Mouse (Mus musculus) 3T3-L1 (cell line): ENCODE results near the gene Slc4a1.

Experiments
- DNase-seq: peaks from one replicate; pipeline ENCODE4 v3.0.0-alpha.2; 2015; ENCODE audit warnings: low read depth, low spot score

Gene Slc4a1

DNA sequence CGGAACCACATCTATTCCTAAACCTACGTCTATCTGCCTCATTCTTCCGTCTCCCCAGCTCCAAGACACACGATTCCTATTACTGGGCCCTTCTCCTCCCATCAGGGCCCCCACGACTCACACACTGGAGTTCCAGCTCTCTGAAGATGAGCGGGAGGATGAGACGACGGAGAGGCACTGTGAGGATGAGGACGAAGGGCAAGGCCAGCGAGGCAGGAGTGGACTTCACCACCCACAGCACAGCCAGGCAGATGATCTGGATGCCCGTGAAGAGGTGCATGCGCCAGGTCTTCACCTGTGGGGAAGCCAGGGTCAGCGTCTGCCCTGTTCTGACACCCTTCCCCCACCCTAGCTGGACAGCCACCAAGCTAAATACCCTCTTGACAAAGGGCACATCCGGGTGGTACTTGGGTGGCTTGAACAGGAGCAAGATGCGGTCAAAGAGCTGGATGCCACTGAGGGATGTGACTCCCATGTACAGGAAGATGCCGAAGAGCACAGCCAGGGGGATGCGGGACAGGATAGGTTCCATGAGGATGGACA, 15.0 kb downstream of the Slc4a1 start:
- no peak for DNase-seq

GRCm38 (mm10) chr11:102350416-102350815, 15.6 kb downstream of the Slc4a1 start:
- DNase-seq, result no peak

GRCm38 (mm10) chr11:102349189-102349954, 16.6 kb downstream of the Slc4a1 start:
- DNase-seq, result no peak

GRCm38 (mm10) chr11:102348771-102349170, 17.2 kb downstream of the Slc4a1 start:
- no peak for DNase-seq

DNA sequence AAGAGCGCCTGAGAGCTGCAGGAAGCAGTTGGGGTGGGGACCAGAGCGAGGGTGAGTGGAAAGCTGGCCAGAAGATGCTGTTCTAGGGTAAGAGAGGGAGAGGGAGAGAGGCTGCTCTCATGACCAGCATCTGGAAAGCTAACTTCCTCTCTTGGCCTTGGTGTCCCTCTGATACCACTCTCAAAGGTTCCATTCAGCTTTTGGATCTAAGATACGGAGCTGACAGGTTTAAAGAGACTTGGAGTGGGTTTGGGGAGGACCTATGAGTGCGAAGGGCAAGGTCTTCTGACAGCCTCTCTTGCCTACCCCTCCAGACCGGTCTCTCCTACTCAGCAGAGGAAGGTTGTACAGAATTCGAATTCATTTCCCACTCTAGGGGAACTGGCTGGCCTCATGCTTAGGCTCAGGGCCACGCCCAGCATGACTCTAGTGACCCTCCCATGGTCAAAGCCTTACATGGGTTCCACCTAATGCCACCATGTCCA, 17.9 kb downstream of the Slc4a1 start:
- DNase-seq, result no peak

- DNase-seq, result no peak
Measured at GRCm38 (mm10) chr11:102347683-102348082, 18.3 kb downstream of the Slc4a1 start.

DNA sequence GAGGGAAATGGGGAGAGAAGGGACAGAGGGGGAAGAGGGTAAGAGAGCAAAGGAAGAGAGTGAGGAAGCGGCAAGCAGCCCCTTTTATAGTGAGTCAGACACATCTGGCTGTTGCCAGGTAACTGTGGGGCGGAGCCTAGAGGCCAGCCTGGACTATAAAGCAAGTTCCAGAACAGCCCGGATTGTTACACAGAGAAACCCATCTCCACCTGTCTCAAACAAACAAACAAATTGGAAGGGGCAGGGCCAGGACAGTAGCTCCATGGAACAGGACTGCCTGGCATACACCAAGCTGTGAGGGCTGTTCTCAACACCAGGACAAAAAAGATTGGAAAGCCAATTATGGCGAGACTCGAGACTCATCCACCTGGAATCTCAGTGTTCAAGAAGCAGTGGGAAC, 19.1 kb downstream of the Slc4a1 start:
- peak; percentile 19 for DNase-seq

DNA sequence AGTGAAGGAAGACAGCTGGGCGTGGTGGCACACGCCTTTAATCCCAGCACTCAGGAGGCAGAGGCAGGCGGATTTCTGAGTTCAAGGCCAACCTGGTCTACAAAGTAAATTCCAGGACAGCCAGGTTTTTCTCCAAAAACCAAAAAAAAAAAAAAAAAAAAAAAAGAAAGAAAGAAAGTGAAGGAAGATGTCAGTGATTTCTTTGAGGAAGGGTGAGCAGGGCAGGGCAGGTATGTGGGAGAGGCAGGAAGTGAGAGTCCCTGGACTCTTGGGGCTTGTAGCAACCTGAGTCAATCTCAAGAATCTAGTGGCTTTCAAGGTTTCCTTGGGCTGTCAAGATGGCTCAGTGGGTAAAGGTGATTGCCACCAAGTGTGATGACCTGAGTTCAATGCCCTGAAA, 21.5 kb downstream of the Slc4a1 start:
- no peak for DNase-seq

DNA sequence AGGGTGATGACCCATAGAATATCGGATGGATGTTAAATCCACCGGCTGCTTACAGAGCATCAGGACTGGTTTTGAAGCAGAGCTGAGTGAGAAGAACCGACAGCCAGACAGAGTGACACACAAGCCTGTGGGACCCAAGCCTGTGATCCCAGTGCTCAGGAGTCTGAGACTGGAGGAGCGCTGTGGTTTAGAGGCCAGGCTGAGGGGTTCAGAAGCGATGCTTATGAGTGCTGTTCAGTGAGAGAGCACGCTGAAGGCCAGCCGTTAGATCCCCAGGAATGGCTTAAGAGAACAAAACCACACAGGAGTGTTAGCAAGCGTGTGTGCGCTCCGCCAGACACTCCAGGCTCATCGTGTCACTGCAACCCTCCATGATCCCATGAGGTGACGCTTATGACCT, 23.3 kb downstream of the Slc4a1 start:
- no peak for DNase-seq

DNA sequence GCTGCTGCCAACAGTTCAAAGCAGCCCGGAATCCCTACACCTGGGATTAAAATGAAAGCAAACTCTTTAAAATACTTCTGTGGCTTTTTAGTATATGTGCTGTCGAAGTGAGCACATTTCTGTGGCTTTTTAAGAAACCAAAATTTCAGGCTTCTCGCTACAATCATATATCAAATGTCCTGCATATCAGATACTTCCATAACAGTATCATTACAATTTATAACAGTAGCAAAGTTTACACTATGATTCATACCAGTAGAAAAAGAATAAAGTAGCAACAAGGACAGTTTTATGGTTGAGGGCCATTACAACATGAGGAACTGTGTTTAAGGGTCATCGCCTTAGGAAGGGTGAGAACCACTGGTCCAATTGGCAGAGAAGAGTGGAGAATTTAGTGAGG, 24.9 kb downstream of the Slc4a1 start:
- DNase-seq, result no peak

- DNase-seq, result no peak
Measured at GRCm38 (mm10) chr11:102339624-102340023, 26.4 kb downstream of the Slc4a1 start.

- no peak for DNase-seq
Measured at GRCm38 (mm10) chr11:102339195-102339594, 26.8 kb downstream of the Slc4a1 start.

DNA sequence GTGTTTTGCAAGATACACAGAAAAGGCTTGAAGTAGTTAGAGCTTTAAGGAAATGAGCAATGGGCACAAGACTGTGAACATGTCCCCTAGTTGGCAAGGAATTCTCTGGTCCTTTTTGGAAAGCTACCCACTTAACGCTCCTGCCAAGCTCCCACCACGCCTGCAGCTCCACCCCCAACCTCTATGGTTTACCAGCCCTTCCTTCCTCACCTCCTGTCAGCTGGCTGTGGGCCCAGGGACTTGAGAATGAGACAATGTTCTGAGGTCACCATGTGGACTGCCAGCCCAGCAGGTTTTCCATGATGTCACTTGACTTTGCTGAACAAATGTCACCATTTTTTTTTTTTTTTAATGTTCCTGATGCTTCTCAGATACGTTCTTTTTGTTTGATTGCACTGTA, 27.4 kb downstream of the Slc4a1 start:
- DNase-seq, result peak; percentile 87

DNA sequence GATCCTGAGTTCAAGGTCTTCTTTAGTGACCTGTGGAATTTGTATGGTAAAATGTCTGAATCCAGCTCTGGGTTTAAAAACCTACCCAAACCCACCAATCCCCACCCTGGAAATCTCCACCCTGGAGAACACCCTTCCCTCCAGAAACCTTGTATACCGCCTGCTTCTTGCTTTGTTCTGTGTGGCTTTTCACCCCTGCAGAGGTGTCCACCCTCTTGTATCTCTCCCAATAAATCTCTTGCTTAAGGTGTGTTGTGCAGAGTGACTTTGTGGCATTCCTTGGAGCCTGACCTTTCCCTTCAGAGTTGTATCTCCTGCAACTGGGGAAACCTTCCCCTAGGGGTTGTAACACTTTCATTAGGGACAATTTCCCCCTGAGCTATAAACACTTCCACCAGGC, 28.1 kb downstream of the Slc4a1 start:
- no peak for DNase-seq

- peak; percentile 59 for DNase-seq
Measured at GRCm38 (mm10) chr11:102336191-102336590, 29.8 kb downstream of the Slc4a1 start.

- no peak for DNase-seq
Measured at GRCm38 (mm10) chr11:102334973-102335700, 30.9 kb downstream of the Slc4a1 start.

GRCm38 (mm10) chr11:102334010-102334409, 32.0 kb downstream of the Slc4a1 start:
- no peak for DNase-seq

GRCm38 (mm10) chr11:102333061-102333460, 32.9 kb downstream of the Slc4a1 start:
- DNase-seq, result no peak

GRCm38 (mm10) chr11:102331806-102332205, 34.2 kb downstream of the Slc4a1 start:
- no peak for DNase-seq

DNA sequence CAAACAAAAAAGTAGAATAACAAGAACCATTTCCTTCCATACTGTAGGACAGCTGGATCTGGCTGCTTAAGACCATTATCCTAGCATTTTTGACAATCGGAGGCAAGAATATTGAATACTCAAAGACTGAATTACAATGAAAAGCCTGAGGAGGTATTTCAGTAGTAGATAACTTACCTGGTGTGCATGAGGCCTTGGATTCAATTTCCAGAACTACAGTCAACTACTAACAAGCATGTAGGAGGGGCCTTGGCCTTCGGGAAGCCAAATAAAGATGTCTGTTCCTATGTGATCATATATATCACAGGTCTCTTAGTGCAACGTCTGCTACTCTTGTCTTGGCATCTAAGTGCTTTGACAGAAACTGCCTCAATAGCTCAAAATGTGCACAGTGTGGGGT, 36.0 kb downstream of the Slc4a1 start:
- DNase-seq, result no peak

GRCm38 (mm10) chr11:102329518-102329917, 36.5 kb downstream of the Slc4a1 start:
- no peak for DNase-seq

GRCm38 (mm10) chr11:102327839-102328238, 38.2 kb downstream of the Slc4a1 start:
- DNase-seq, result no peak

GRCm38 (mm10) chr11:102327250-102327649, 38.8 kb downstream of the Slc4a1 start:
- DNase-seq, result peak; percentile 80
